Mouse (Mus musculus) liver, adult 2 months (tissue): ENCODE results near the gene Micall1.

ENCODE experiments used
- CTCF ChIP-seq: fragments of 200-500 bp; IDR thresholded peaks from 2 replicates; pipeline ENCODE4 v1.5.1; 2011; ENCODE audit warnings: low read depth, low read length, control low read depth
- POLR2A ChIP-seq: fragments of 200-500 bp; IDR thresholded peaks from 2 replicates; pipeline ENCODE4 v1.6.1; 2011; ENCODE audit warnings: low read length, control low read depth; ENCODE audit not compliant: insufficient read depth; ENCODE audit errors: extremely low read depth

DNA sequence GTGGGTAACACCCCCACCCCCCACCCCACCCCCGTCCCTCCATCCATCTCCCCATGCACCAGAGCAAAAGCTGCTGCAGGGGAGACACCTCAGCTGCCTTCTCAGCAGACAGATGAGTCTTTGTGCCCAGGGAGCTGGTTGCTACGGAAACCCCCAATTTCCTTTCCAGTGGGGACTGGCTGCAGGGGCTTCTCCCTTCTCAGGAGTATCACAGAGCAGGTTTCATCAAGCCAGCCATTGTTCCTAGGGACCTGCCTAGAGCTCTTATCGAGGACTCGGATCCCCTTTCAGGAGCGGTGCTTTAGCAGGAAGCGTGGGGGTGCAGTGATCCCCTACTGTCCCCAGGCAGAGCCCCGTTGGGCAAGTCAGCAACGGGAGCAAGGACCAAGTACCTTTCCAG, 43.2 kb downstream of the Micall1 start:
- TF ChIP-seq POLR2A, result no peak
- TF ChIP-seq CTCF, result no peak
